Mouse (Mus musculus): Measurements from ENCODE around the gene Efcab6.

GRCm38 (mm10) chr15:84079519-84079918 is 14.3 kb upstream of the Efcab6 start:
- TF ChIP-seq GATA1 (IDR thresholded peaks at IDR 0.05; ENCODE audit: borderline replicate concordance, low read length) (no peak), FLI1 (IDR thresholded peaks at IDR 0.05; ENCODE audit: low read length) (no peak)

Data from megakaryocyte, embryonic 14.5 days (primary cell).